Mouse (Mus musculus) lung, postnatal 10 days (tissue): ENCODE data around the gene Fam83e.

ENCODE experiments used
- DNase-seq: peaks from one replicate; pipeline ENCODE4 v3.0.0; 2021

Fam83e gene

DNA sequence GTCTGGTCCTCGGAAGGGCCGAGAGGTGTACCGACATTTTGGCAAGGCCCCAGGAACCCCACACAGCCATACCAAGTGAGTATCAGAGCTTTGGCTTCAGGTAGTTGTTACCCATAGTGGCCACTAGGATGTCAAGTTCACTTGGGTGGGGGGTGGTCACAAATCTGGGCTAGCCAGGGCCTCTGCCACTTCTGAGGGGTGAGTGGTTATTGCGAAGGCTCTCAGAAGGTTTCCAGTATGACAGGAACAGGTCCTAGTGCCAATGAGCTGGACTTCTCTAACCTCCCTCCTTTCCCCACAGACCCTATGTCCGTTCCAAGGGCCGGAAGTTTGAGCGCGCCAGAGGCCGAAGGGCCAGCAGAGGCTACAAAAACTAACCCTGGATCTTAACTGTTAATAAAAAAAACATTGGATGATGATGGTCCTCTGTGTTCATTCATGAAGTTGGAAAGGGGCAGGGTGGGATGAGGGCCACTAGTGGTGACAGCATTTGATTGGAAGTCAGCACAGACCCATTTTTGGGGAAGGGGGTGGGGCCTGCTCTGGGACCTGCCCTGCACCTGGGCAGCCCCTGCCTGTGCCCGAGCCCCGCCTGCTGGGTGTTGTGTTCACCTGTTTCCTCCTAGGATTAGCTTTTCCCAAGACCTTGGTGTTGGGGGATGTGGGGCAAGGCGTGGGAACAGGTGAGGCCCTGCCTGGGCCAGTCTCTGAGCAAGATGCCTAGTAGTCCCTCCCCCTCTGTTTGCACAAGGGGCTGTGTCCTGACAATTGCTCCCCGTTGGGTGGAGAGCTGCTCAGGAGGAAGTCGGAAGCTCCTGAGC, at the start of gene Fam83e:
TSS of gene Fam83e (plus strand) at position 800 of the 821 bp plus-strand sequence.
- DNase-seq: peak; percentile 40

DNA sequence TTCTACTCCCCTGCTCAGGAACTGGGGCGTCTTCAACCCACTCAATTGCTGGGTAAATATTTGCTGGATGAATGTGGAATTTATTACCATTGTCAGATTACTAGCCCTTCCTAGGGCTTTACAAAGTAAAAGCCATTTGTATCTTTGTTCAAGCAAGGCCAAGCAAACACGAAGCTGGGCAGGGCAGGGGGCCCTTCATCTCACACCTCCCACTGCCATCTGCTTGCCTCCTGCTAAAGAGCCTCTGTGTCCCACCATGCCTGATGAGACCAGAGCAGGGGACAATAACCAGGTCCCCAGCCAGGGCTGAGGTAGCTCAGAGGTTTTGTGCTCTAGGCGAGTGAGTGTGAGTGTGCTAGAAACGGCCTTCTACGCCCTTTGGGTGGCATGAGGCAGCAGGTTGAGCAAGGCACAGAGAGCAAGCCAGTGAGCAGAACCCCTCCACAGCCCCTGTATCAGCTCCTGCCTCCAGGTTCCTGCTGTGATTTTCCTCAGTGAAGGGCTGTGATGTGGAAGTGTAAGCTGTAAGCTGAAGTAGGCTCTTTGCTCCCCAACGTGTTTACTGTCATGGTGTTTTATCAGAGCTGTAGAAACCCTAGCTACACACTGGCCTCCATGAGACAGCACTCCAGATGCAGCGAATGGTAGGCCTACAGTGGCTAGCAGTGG, 43.3 kb upstream of the Fam83e start:
- DNase-seq: no peak

DNA sequence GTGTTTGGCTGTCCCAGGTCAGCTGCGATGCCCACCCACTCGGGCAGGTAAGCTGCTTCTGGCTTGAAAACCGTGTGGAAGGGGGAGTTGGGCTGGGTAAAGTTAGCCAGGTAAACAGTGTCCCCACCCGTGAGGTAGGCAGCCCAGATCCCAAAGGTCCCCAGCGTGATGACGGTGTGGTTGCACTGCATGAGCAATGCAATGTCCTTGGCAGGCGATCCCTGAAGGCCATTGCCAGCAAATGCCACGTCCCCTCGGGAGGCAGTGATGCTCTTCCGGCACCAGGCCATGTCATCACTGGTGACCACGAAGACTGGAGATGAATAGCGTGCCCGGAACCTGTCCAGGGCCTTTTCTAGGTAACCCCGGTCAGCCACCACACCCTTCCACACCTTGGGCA, 42.5 kb upstream of the Fam83e start:
- no peak for DNase-seq

GRCm38 (mm10) chr7:45679966-45680621, 40.9 kb upstream of the Fam83e start:
- peak; percentile 64 for DNase-seq

DNA sequence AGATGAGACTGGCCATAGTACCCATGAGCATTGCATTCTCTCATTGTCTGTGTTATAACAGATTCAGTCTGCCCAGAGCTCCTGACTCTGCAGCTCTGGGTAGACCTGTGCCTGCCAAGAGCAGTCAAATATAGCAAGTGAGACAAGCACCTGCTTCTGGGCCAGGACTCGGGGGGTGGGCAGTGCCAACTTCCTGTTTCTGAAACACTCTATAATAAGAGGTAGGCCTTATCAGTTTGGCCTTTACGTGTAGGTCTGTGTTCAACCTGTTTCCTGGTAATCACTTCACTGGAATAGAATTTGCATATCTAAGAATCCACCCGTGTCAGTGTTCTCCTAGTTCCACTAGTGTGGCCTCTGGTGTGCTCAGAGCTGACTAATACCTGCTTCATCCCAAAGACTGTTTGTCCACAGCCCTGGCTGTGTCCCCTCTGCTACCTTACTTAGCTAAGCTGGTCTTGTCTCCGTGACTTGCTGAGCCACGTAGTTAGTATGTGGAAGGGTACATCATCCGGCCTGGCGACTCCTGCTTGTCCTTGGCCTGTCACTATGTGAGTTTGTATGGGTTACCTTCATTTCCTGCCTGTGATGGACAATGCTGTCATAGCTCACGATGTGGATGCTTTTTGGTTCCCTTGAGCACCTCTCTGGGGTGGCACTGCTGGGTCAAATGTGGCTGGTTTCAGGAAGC, 39.8 kb upstream of the Fam83e start:
- DNase-seq: no peak

GRCm38 (mm10) chr7:45682144-45683126, 38.6 kb upstream of the Fam83e start:
- DNase-seq: peak; percentile 93

- DNase-seq: no peak
Observed at GRCm38 (mm10) chr7:45683396-45684050, 37.5 kb upstream of the Fam83e start, which contains the start of gene Ntn5. Gene Ntn5 (plus strand): TSS chr7:45684022.

- DNase-seq: no peak
Observed at GRCm38 (mm10) chr7:45685811-45686210, 35.2 kb upstream of the Fam83e start.

DNA sequence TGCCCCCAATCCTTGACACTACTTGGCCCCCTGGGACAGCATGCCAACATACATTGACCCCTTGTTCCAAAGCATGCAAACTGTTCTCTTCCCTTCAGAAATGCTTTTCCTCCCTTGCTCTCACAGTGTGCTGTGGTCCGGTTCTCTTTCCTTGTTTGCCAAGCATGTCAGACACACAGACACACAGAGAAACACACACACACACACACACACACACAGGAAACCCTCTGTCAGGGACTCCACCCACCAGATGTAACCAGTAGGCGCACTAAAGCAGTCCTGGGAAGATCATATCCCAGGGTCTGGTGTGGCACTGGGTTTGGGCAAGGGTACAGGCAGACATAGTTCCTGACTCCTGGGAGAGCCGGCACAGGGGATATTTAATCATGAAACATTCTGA, 34.2 kb upstream of the Fam83e start:
- DNase-seq: no peak

GRCm38 (mm10) chr7:45689099-45689498, 31.9 kb upstream of the Fam83e start:
- DNase-seq: no peak

- DNase-seq: no peak
Observed at GRCm38 (mm10) chr7:45689800-45690199, 31.2 kb upstream of the Fam83e start.

DNA sequence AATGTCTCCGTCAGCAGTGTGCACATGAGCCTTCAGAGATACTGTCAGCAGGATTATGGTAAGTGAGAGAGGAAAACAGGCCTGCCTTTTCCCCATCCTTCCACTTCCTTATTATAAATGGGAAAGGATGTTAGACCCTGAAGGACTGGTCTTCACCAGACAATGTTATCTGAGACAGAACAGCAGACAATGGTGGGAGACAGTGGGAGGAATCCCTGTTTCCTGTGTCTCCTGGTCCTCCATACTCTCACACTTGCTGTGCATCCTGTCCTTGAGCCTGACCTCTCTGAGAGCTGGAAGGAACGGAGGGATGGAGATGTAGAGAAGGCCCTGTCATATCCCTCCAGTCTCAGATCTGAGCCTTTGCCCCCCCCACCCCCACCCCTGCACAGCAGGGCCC, 28.6 kb upstream of the Fam83e start:
- DNase-seq: no peak

- DNase-seq: no peak
Observed at GRCm38 (mm10) chr7:45693921-45694591, 27.0 kb upstream of the Fam83e start, which contains the start of gene Sec1. Gene Sec1 (minus strand): TSS chr7:45694402.

- no peak for DNase-seq
Observed at GRCm38 (mm10) chr7:45695098-45695497, 25.9 kb upstream of the Fam83e start.

DNA sequence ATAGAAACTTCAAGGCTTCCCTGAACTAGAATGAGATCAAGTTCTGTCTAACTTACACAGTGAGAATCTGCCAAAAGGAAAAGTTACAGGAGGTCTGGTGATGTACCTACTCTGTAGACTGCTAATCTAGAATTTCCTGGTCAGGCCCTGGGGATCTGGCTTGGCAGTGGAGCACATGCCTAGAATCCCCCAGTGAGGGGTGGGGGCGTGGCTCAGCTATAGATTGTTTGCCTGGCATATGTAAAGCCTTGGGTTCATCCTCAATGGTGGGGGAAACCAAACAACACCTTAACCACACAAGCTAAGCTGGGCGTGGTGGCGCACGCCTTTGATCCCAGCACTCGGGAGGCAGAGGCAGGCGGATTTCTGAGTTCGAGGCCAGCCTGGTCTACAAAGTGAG, 23.1 kb upstream of the Fam83e start:
- no peak for DNase-seq

- no peak for DNase-seq
Observed at GRCm38 (mm10) chr7:45699523-45700141, 21.4 kb upstream of the Fam83e start, which contains the start of gene Car11. Gene Car11 (plus strand): TSS chr7:45699843.

GRCm38 (mm10) chr7:45700301-45701015, 20.6 kb upstream of the Fam83e start:
- DNase-seq: peak; percentile 88

DNA sequence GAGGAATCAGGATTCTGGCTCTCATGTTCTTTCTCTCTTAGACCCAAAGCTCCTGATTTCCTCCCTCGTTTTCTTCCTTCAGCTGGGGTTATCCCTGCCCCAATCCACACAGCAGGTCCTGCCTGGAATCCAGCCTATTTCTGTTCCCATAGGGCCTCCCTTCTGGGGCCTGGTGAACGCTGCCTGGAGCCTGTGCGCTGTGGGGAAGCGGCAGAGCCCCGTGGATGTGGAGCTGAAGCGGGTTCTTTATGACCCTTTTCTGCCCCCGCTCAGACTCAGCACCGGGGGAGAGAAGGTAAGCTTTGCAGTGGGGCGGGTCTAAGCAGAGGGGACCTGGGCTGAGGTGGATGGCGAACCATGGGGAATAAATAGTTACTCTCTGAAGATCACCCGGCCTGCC, 19.9 kb upstream of the Fam83e start:
- DNase-seq: no peak

- DNase-seq: no peak
Observed at GRCm38 (mm10) chr7:45701607-45702006, 19.4 kb upstream of the Fam83e start.
